Mouse (Mus musculus) MEL (cell line): ENCODE measurements at regions not wholly inside any gene's neighbourhood (a gene's known extent, or its start where the extent isn't known, plus 50 kb on each side); places are given as distances from the start of the nearest gene placed in this dataset.

ENCODE experiments used
- DNase-seq: peaks from one replicate; pipeline ENCODE4 v3.0.0; 2011; ENCODE audit warnings: low read depth, low spot score
- H3K27ac ChIP-seq: 2 replicates; pipeline ENCODE4 v1.5.1; 2012; ENCODE audit warnings: low read depth, mild to moderate bottlenecking, control low read depth, low read length, moderate library complexity; ENCODE audit not compliant: control insufficient read depth
- H3K27me3 ChIP-seq, 2 experiments: fragments of 150-350 bp in 1 of 2; sonication (generic) in 1 of 2; 2 replicates each; pipeline ENCODE4 v1.6.1; 2012; ENCODE audit warnings: low read length in 2 of 2, mild to moderate bottlenecking in 2 of 2, improper control_type of control experiment in 1 of 2, moderate library complexity in 1 of 2; ENCODE audit not compliant: insufficient read depth in 2 of 2, control insufficient read depth in 1 of 2
- H3K36me3 ChIP-seq, 2 experiments: 2 replicates each; pipeline ENCODE4 v1.6.1; 2012 to 2014; ENCODE audit warnings: low read length in 2 of 2, improper control_type of control experiment in 1 of 2, inconsistent platforms in 1 of 2, mild to moderate bottlenecking in 1 of 2; ENCODE audit not compliant: insufficient read depth in 2 of 2, control insufficient read depth in 1 of 2
- H3K4me1 ChIP-seq, 2 experiments: fragments of 150-350 bp in 1 of 2; sonication (generic) in 1 of 2; 2 replicates each; pipeline ENCODE4 v1.6.1; 2012; ENCODE audit warnings: low read length in 2 of 2, improper control_type of control experiment in 1 of 2, mild to moderate bottlenecking in 1 of 2; ENCODE audit not compliant: insufficient read depth in 2 of 2, control insufficient read depth in 1 of 2
- H3K4me3 ChIP-seq, 2 experiments: fragments of 150-350 bp in 1 of 2; sonication (generic) in 1 of 2; 2 replicates each; pipeline ENCODE4 v1.5.1; 2012; ENCODE audit warnings: low read depth in 2 of 2, low read length in 2 of 2, mild to moderate bottlenecking in 2 of 2, moderate library complexity in 2 of 2, control low read depth in 1 of 2, improper control_type of control experiment in 1 of 2; ENCODE audit not compliant: control insufficient read depth in 1 of 2, insufficient read depth in 1 of 2
- H3K79me2 ChIP-seq: 2 replicates; pipeline ENCODE4 v1.6.1; 2012; ENCODE audit warnings: mild to moderate bottlenecking, low read length, moderate library complexity; ENCODE audit not compliant: control insufficient read depth, poor library complexity, insufficient read depth
- H3K9ac ChIP-seq: 2 replicates; pipeline ENCODE4 v1.6.1; 2012; ENCODE audit warnings: low read depth, mild to moderate bottlenecking, control low read depth, low read length, moderate library complexity; ENCODE audit not compliant: control insufficient read depth, poor library complexity, severe bottlenecking
- H3K9me3 ChIP-seq: fragments of 150-350 bp; sonication (generic); replicated peaks from 2 replicates; pipeline ENCODE4 v1.6.1; 2012; ENCODE audit warnings: mild to moderate bottlenecking, low read length, improper control_type of control experiment, moderate library complexity; ENCODE audit not compliant: insufficient read depth
- CHD1 ChIP-seq: IDR thresholded peaks from 2 replicates; pipeline ENCODE4 v1.6.1; 2012; ENCODE audit warnings: low read depth, mild to moderate bottlenecking, inconsistent platforms, low read length, improper control_type of control experiment
- CTCF ChIP-seq, 3 experiments: IDR thresholded peaks in 2 of 3; conservative IDR thresholded peaks in 1 of 3; 2 replicates each; pipeline ENCODE4 v1.5.1; 2011 to 2012; ENCODE audit warnings: low read length in 3 of 3, low read depth in 2 of 3, mild to moderate bottlenecking in 2 of 3, improper control_type of control experiment in 1 of 3, inconsistent platforms in 1 of 3, mixed read lengths in 1 of 3, moderate library complexity in 1 of 3; ENCODE audit not compliant: control insufficient read depth in 1 of 3, insufficient read depth in 1 of 3, poor library complexity in 1 of 3, severe bottlenecking in 1 of 3
- E2F4 ChIP-seq: IDR thresholded peaks from 2 replicates; pipeline ENCODE4 v1.6.1; 2011; ENCODE audit warnings: low read depth, low read length, improper control_type of control experiment, borderline replicate concordance
- ELF1 ChIP-seq: IDR thresholded peaks from 2 replicates; pipeline ENCODE4 v1.6.1; 2014; ENCODE audit warnings: low read depth, mild to moderate bottlenecking, inconsistent platforms, low read length, improper control_type of control experiment, moderate library complexity
- EP300 ChIP-seq, 2 experiments: IDR thresholded peaks; 2 replicates each; pipeline ENCODE4 v1.6.1; 2011; ENCODE audit warnings: improper control_type of control experiment in 2 of 2, low read length in 2 of 2, low read depth in 1 of 2, mild to moderate bottlenecking in 1 of 2
- JUND ChIP-seq: IDR thresholded peaks from 2 replicates; pipeline ENCODE4 v1.6.1; 2011; ENCODE audit warnings: low read depth, mild to moderate bottlenecking, improper control_type of control experiment, low read length
- MAX ChIP-seq: IDR thresholded peaks from 2 replicates; pipeline ENCODE4 v1.6.1; 2011; ENCODE audit warnings: low read length, improper control_type of control experiment
- MAZ ChIP-seq: IDR thresholded peaks from 2 replicates; pipeline ENCODE4 v1.6.1; 2012; ENCODE audit warnings: low read depth, mild to moderate bottlenecking, inconsistent platforms, low read length, improper control_type of control experiment
- MXI1 ChIP-seq: IDR thresholded peaks from 2 replicates; pipeline ENCODE4 v1.6.1; 2011; ENCODE audit warnings: mild to moderate bottlenecking, low read depth, low read length, improper control_type of control experiment
- MYB ChIP-seq: IDR thresholded peaks from 2 replicates; pipeline ENCODE4 v1.6.1; 2011; ENCODE audit warnings: mild to moderate bottlenecking, low read depth, low read length, improper control_type of control experiment
- NRF1 ChIP-seq: IDR thresholded peaks from 2 replicates; pipeline ENCODE4 v1.6.1; 2014; ENCODE audit warnings: low read depth, mild to moderate bottlenecking, inconsistent platforms, low read length, improper control_type of control experiment, moderate library complexity; ENCODE audit not compliant: poor library complexity, insufficient read depth, severe bottlenecking
- POLR2A ChIP-seq, 2 experiments: IDR thresholded peaks; 2 replicates each; pipeline ENCODE4 v1.6.1; 2011 to 2012; ENCODE audit warnings: low read length in 2 of 2, mild to moderate bottlenecking in 2 of 2, control low read depth in 1 of 2, improper control_type of control experiment in 1 of 2, low read depth in 1 of 2, moderate library complexity in 1 of 2; ENCODE audit not compliant: control insufficient read depth in 1 of 2, insufficient read depth in 1 of 2, poor library complexity in 1 of 2
- POLR2AphosphoS2 ChIP-seq: IDR thresholded peaks from 2 replicates; pipeline ENCODE4 v1.6.1; 2011; ENCODE audit warnings: low read length, improper control_type of control experiment
- POLR2AphosphoS5 ChIP-seq: IDR thresholded peaks from 2 replicates; pipeline ENCODE4 v1.6.1; 2012; ENCODE audit warnings: low read depth, borderline replicate concordance, mild to moderate bottlenecking, inconsistent platforms, low read length, moderate library complexity, mixed read lengths
- RAD21 ChIP-seq: IDR thresholded peaks from 2 replicates; pipeline ENCODE4 v1.6.1; 2011; ENCODE audit warnings: mild to moderate bottlenecking, low read depth, low read length, improper control_type of control experiment
- TAL1 ChIP-seq: IDR thresholded peaks from 2 replicates; pipeline ENCODE4 v1.6.1; 2012; ENCODE audit warnings: mild to moderate bottlenecking, inconsistent platforms, low read length, moderate library complexity, mixed read lengths
- TBP ChIP-seq: IDR thresholded peaks from 2 replicates; pipeline ENCODE4 v1.8.0; 2011; ENCODE audit warnings: low read depth, low read length, improper control_type of control experiment
- UBTF ChIP-seq: IDR thresholded peaks from 2 replicates; pipeline ENCODE4 v1.6.1; 2012; ENCODE audit warnings: low read depth, mild to moderate bottlenecking, inconsistent platforms, low read length, improper control_type of control experiment, moderate library complexity, borderline replicate concordance; ENCODE audit not compliant: insufficient read depth
- USF2 ChIP-seq, 2 experiments: IDR thresholded peaks; 2 replicates each; pipeline ENCODE4 v1.6.1; 2011 to 2012; ENCODE audit warnings: improper control_type of control experiment in 2 of 2, low read length in 2 of 2, borderline replicate concordance in 1 of 2, inconsistent platforms in 1 of 2, low read depth in 1 of 2, mild to moderate bottlenecking in 1 of 2; ENCODE audit not compliant: insufficient read depth in 1 of 2
- ZKSCAN1 ChIP-seq: IDR thresholded peaks from 2 replicates; pipeline ENCODE4 v1.6.1; 2012; ENCODE audit warnings: low read depth, mild to moderate bottlenecking, inconsistent platforms, low read length, improper control_type of control experiment, moderate library complexity
- ZMIZ1 ChIP-seq: IDR thresholded peaks from 2 replicates; pipeline ENCODE4 v1.6.1; 2012; ENCODE audit warnings: low read depth, mild to moderate bottlenecking, inconsistent platforms, low read length, improper control_type of control experiment, moderate library complexity
- ZNF384 ChIP-seq: IDR thresholded peaks from 2 replicates; pipeline ENCODE4 v1.6.1; 2012; ENCODE audit warnings: low read depth, mild to moderate bottlenecking, inconsistent platforms, low read length, improper control_type of control experiment

DNA sequence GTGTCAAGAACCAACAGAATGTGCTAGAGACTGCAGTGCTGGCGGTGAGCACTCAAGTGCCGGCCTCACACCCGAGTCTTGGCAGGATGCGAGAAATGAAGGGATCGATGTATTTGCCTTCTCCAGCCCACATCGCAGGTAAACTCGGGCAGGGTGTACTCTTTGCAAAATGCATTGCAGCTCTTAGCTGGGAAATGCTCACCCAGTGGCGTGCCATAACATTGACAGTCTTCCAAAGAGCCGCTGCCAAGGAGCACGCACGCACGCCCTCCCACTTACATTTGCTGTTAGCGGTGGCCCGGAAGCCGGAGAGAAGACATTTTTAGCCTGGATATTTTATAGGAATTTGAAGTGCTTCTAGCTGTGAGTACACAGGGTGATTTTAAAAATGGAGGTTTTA lies 358.9 kb downstream of the Prdm2 start:
- Histone ChIP-seq H3K4me3 (no peak overlapping the region), H3K27ac (no peak overlapping the region), H3K9me3 (no peaks in the 10 kb centered on the region), H3K36me3 (no peaks in the 10 kb centered on the region), H3K27me3 (no peaks in the 10 kb centered on the region), H3K9ac (no peak overlapping the region), H3K79me2 (no peaks in the 10 kb centered on the region), H3K4me1 (no peaks in the 10 kb centered on the region)
- no peak for DNase-seq
- TF ChIP-seq POLR2AphosphoS5 (no peak), MAZ (no peak), MXI1 (no peak), MAX (no peak), ZKSCAN1 (no peak), MYB (no peak), ZMIZ1 (no peak), RAD21 (no peak), JUND (no peak), UBTF (no peak)
- TF ChIP-seq, all 39 proteins: peak for 0

DNA sequence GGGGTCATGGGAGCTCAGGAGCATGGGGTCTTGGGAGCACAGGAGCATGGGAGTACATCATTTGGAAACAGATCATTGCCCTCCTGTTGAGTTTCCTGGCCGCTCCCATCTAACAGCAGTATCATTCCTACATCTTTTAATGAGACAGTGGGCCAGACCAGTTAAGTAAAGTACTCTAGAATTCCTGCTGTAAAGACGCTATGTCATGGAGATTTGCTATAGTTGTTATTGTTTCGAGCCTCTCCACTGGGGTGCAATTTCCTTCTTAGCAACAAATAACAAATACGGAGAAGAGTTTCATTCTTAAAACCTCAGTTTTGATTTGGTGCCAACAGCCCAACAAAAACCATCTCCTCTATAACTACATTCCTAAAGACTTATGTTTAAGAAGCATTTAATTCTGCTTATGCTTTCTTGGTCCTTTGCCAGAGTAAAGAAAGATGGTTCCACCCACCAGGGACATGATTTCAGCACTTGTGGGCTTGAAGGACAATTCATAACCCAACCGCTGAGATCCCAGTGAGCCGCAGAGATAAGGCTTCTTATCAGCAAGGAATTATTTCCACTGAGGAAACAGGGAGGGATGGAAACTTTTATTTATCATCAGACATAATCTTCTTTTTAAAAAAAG lies 367.6 kb downstream of the Prdm2 start:
- no peak for DNase-seq
- H3K79me2 ChIP-seq = no peaks in the 10 kb centered on the region
- no peak overlapping the region for H3K4me3 ChIP-seq
- H3K9ac ChIP-seq = no peak overlapping the region
- no peaks in the 10 kb centered on the region for H3K9me3 ChIP-seq
- H3K27me3 ChIP-seq = no peaks in the 10 kb centered on the region
- no peak overlapping the region for H3K27ac ChIP-seq
- H3K4me1 ChIP-seq = no peaks in the 10 kb centered on the region
- TF ChIP-seq MYB = no peak
- TF ChIP-seq JUND = no peak
- no peak for TF ChIP-seq ZKSCAN1
- TF ChIP-seq POLR2A (IDR thresholded peaks at IDR 0.05; ENCODE audit: control insufficient read depth in 1 of 2, insufficient read depth in 1 of 2, low read depth in 1 of 2, low read length in 2 of 2, poor library complexity in 1 of 2) = no peak
- TF ChIP-seq EP300 (IDR thresholded peaks at IDR 0.05; ENCODE audit: low read depth in 1 of 2, low read length in 2 of 2) = no peak
- TF ChIP-seq USF2 (IDR thresholded peaks at IDR 0.05; ENCODE audit: borderline replicate concordance in 1 of 2, insufficient read depth in 1 of 2, low read depth in 1 of 2, low read length in 2 of 2) = no peak
- no peak for TF ChIP-seq CHD1
- no peak for TF ChIP-seq CTCF (IDR thresholded peaks at IDR 0.05 in 2 of 3, conservative IDR thresholded peaks at IDR 0.05 in 1 of 3; ENCODE audit: control insufficient read depth in 1 of 3, insufficient read depth in 1 of 3, low read depth in 2 of 3, low read length in 3 of 3, poor library complexity in 1 of 3, severe bottlenecking in 1 of 3)
- TF ChIP-seq ZMIZ1 = no peak
- TF ChIP-seq TAL1 = no peak
- no peak for TF ChIP-seq POLR2AphosphoS2
- TF ChIP-seq ZNF384 = no peak
- TF ChIP-seq E2F4 = no peak
- TF ChIP-seq UBTF = no peak
- no peak for TF ChIP-seq TBP
- no peak for TF ChIP-seq NRF1
- no peak for TF ChIP-seq ELF1
- no peaks in the 10 kb centered on the region for H3K36me3 ChIP-seq
